Mouse (Mus musculus) hematopoietic stem cell, adult 5-6 weeks (primary cell): ENCODE measurements at regions not wholly inside any gene's neighbourhood (a gene's known extent, or its start where the extent isn't known, plus 50 kb on each side); places are given as distances from the start of the nearest gene placed in this dataset.
A peak's percentile ranks its signal among the peaks of the same experiment; 100 is the strongest.

ENCODE experiments used
- ATAC-seq, 2 experiments: fragments of 125-278 bp in 1 of 2; replicated peaks in 1 of 2; 2 replicates each; pipeline ENCODE4 v1.8.0; 2016 to 2017; ENCODE audit warnings: inconsistent platforms in 2 of 2, mild to moderate bottlenecking in 2 of 2, moderate number of reproducible peaks in 2 of 2, low read depth in 1 of 2, moderate TSS enrichment in 1 of 2; ENCODE audit not compliant: low FRiP score in 2 of 2, poor library complexity in 2 of 2, severe bottlenecking in 2 of 2, insufficient read depth in 1 of 2, low TSS enrichment in 1 of 2

GRCm38 (mm10) chr9:69668475-69669090 lies 92.2 kb downstream of the Foxb1 start:
- no peak for ATAC-seq

GRCm38 (mm10) chr9:69667064-69667533 lies 93.6 kb downstream of the Foxb1 start:
- ATAC-seq = peak; percentile 70 to 81

DNA sequence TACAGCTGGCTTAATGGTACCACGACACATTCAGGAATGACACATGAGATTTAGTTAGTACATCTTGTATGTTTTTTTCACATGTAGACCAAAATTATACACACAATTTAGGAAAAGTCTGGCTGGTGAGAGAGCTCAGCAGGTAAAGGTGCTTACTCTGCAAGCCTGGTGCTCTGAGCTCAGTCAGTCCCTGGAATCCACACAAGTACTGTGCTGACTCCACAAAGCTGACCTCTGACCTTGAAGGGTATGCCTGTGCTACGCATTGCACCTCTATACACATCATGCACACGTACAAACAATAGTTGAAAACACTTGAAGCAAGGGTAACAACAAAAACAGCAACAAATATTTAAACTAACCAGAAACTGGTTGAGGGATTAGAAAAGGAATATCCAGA lies 96.5 kb downstream of the Foxb1 start:
- no peak for ATAC-seq

- no peak for ATAC-seq
These were observed 98.3 kb downstream of the Foxb1 start for GRCm38 (mm10) chr9:69662394-69662793.

- ATAC-seq = no peak
These were observed 102.5 kb downstream of the Foxb1 start for GRCm38 (mm10) chr9:69658276-69658675.

DNA sequence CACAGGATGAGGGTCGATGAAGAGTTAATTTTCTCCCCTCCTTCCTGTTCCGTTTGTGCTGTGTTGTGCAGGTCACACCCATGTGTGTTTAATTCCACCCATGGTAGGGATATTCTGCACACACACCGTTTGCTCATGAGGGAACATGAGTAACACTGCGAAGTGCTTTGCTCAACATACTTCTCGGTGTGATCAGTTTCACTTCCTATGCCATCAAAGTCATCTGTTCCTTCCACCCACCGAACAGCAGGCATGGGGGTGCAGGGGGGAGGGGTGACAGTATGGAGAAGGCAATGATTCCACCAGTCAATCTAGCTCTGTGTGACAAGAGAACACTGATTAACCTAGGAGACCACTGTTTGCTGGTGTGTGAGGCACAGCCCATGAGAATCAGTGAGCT lies 104.7 kb downstream of the Foxb1 start:
- ATAC-seq = no peak

- ATAC-seq = no peak
These were observed 108.6 kb downstream of the Foxb1 start for GRCm38 (mm10) chr9:69652106-69652505.

GRCm38 (mm10) chr9:69651608-69652007 lies 109.1 kb downstream of the Foxb1 start:
- no peak for ATAC-seq

GRCm38 (mm10) chr9:69642591-69642990 lies 118.1 kb downstream of the Foxb1 start:
- ATAC-seq = no peak

GRCm38 (mm10) chr9:69623312-69623711 lies 137.4 kb downstream of the Foxb1 start:
- ATAC-seq = peak; percentile 42 to 56; a peak in 1 of 4 replicates

DNA sequence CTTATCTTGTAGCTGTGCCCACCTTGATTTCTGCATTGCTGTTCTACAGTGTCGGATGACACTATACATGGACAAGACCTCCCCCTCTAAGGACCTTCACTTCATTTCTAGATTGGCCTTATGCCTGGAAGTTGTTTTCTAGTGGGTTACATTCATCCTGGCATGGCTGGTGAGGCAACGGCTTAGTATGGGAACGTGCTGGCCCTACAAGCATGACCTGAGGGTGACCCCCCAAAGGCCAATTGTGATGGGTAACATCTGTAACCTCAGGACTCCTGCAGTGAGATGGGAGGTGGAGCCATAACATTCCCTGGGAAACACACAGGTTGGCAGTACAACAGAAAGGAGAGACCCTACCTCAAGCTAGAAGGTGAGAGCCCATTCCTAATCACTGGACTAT lies 139.7 kb downstream of the Foxb1 start:
- no peak for ATAC-seq

GRCm38 (mm10) chr9:69617328-69617727 lies 143.4 kb downstream of the Foxb1 start:
- ATAC-seq = no peak

- no peak for ATAC-seq
These were observed 144.1 kb downstream of the Anxa2 start for GRCm38 (mm10) chr9:69597472-69597871.

GRCm38 (mm10) chr9:69592329-69593062 lies 139.1 kb downstream of the Anxa2 start:
- ATAC-seq = no peak

DNA sequence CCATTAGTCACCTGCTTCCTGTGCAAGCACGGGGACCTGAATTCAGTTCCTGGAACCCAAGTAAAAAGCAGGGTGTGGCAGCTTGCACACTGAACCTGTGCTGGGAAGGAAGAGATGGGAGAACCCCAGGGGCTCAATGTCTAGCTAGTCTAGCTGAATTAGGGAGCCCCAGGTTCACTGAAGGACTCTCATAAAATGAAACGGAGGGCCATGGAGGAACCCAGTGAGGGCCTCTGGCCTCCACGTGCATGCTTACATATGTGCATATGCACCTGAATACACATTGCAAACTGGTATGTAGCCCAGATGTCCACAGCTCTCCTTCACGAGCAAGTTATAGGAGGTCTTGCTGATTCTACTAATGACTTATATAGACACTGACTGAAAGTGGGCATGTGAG lies 135.4 kb downstream of the Anxa2 start:
- ATAC-seq = no peak

GRCm38 (mm10) chr9:69587096-69587495 lies 133.7 kb downstream of the Anxa2 start:
- no peak for ATAC-seq

- no peak for ATAC-seq
These were observed 127.8 kb downstream of the Anxa2 start for GRCm38 (mm10) chr9:69581236-69581635.

DNA sequence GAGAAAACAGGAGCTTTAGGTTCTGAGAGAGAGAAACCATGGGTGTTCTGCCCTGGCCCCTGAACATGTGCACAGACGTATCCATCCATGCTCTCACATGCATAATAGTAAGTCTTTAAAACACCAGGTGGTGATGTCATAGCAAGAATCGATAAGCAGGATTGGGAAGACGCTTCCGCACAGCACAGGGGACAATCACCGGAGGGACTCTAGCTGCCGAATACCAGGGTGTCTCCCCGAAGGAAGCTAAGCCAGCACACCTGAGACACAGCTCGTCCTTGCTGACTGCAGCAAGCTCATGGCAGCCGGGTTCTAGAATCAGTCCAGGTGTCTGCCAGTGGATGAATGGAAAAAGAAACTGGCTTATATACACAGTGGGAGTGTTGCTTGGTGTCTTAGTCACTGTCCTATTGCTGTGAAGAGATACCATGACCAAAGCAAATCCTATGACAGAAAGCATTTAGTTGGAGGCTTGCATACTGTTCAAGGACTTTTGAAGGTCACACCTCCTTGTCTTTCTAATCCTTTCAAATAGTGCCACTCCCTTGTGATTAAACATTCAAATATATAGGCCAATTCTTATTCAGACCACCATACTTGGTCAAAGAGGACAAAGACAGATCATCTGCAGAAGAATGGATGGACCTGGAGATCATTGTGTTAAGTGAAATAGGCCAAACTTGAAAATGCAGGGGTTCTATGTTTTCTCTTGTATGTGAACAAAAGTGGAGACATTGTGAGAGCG lies 124.4 kb downstream of the Anxa2 start:
- ATAC-seq = no peak
